Mouse (Mus musculus): ENCODE results near the gene Smim7. TPM values are rescaled to one million over a fixed set of nuclear protein-coding genes. Genes with fewer than 3 reads are reported as not detected.

Smim7 gene
- polyA plus RNA-seq, 1 experiment from 2014 or later, result 117 TPM

Small RNAs within 50 kb of the gene (microRNA-seq; reads per million reads assigned to microRNA genes)
- not detected for gene Gm28019

Other genes starting within 250 kb of the Smim7 start
- gene Eps15l1, start 149.6 kb downstream of the Smim7 start, polyA plus RNA-seq (2014; fragmentation: Nextera tagmentation; extraction: Ambion mirVana), result 67.6 and 71.3 TPM in 2 replicates
- gene Calr3, start 127.2 kb downstream of the Smim7 start, polyA plus RNA-seq (2014; fragmentation: Nextera tagmentation; extraction: Ambion mirVana), result 0.71 and 0.76 TPM in 2 replicates
- gene 1700030K09Rik, start 127.2 kb downstream of the Smim7 start, polyA plus RNA-seq (2014; fragmentation: Nextera tagmentation; extraction: Ambion mirVana), result 11.6 and 13.5 TPM in 2 replicates
- 57.7 and 62.6 TPM in 2 replicates for gene Cherp, start 95.9 kb downstream of the Smim7 start, polyA plus RNA-seq (2014; fragmentation: Nextera tagmentation; extraction: Ambion mirVana)
- 10.9 and 13.4 TPM in 2 replicates for gene Slc35e1, start 78.5 kb downstream of the Smim7 start, polyA plus RNA-seq (2014; fragmentation: Nextera tagmentation; extraction: Ambion mirVana)
- 11.0 and 13.6 TPM in 2 replicates for gene Med26, start 22.8 kb downstream of the Smim7 start, polyA plus RNA-seq (2014; fragmentation: Nextera tagmentation; extraction: Ambion mirVana)
- 9.1 and 11.4 TPM in 2 replicates for gene Tmem38a, start 967 bp upstream of the Smim7 start, polyA plus RNA-seq (2014; fragmentation: Nextera tagmentation; extraction: Ambion mirVana)
- gene Nwd1, start 75.6 kb upstream of the Smim7 start, polyA plus RNA-seq (2014; fragmentation: Nextera tagmentation; extraction: Ambion mirVana), result 0.03 and 0.07 TPM in 2 replicates
- 147 and 155 TPM in 2 replicates for gene Sin3b, start 152.2 kb upstream of the Smim7 start, polyA plus RNA-seq (2014; fragmentation: Nextera tagmentation; extraction: Ambion mirVana)
- 1.1 and 1.4 TPM in 2 replicates for gene F2rl3, start 190.8 kb upstream of the Smim7 start, polyA plus RNA-seq (2014; fragmentation: Nextera tagmentation; extraction: Ambion mirVana)